Mouse (Mus musculus): Measurements from ENCODE around the gene 1700015G11Rik. TPM values are rescaled to one million over a fixed set of nuclear protein-coding genes. Genes with fewer than 3 reads are reported as not detected.

Gene 1700015G11Rik
- polyA plus RNA-seq, 1 experiment from 2014 or later, result not detected

DNA sequence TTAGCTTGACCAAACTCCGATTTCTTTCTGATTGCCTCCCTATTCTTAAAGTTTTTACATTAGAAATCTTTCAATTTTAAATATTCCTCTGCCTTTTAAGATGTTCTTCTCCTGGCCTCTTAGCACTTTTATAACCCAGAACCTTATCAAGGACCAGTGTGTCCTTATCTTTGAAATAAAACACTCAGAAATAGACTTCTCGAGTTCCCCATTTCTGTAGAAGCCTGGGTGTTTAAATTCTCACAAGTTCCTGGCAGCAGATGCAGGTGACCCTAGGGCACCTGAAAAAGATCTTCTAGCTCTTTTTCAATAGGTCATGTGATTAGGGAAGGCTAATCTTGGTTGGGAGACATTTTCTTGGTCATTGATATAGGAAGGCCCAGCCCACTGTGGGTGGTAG lies 8.4 kb downstream of the 1700015G11Rik start:
- ATAC-seq (ENCODE audit: insufficient read depth, low FRiP score), result no peak
- H3K36me3 ChIP-seq (ENCODE audit: control insufficient read depth, insufficient read depth, low read length), result no peaks in the 10 kb centered on the region
- H3K4me2 ChIP-seq (ENCODE audit: low read depth, low read length), result no peak overlapping the region
- no peaks in the 10 kb centered on the region for H3K9me3 ChIP-seq (replicated peaks; ENCODE audit: control insufficient read depth, low read length)
- H3K27ac ChIP-seq (ENCODE audit: low read length), result no peak overlapping the region
- H3K9ac ChIP-seq (ENCODE audit: low read length), result no peak overlapping the region
- no peaks in the 10 kb centered on the region for H3K27me3 ChIP-seq (ENCODE audit: control insufficient read depth, insufficient read depth, low read length)
- H3K4me3 ChIP-seq (replicated peaks; ENCODE audit: low read length), result no peak overlapping the region
- 69% methylated on average over 2 of the region's 2 CpGs for WGBS
- no peaks in the 10 kb centered on the region for H3K4me1 ChIP-seq (ENCODE audit: control insufficient read depth, insufficient read depth, low read length)

DNA sequence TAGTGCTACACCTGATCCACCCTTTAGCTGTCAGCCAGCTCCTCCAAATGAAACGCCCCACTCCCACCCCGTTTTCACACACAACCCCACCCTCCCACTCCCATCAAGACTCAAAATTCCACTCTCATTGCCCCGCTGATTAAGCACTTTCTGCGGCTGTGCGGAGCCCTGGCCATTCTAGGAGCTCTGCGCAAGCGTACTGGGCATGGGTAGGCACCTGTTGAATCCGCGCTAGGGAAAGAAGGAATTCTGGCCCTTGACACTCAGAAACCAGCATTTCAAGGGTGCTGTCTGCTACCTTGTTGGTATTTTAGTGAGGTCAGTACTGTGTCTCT lies 9.3 kb downstream of the 1700015G11Rik start:
- peak overlapping the region; percentile 69 for H3K27ac ChIP-seq (ENCODE audit: low read length)
- peak overlapping the region; percentile 73 for H3K4me3 ChIP-seq (replicated peaks; ENCODE audit: low read length)
- no peaks in the 10 kb centered on the region for H3K36me3 ChIP-seq (ENCODE audit: control insufficient read depth, insufficient read depth, low read length)
- peak overlapping the region; percentile 61 for H3K4me2 ChIP-seq (ENCODE audit: low read depth, low read length)
- no peaks in the 10 kb centered on the region for H3K27me3 ChIP-seq (ENCODE audit: control insufficient read depth, insufficient read depth, low read length)
- no peak for ATAC-seq (ENCODE audit: insufficient read depth, low FRiP score)
- peak overlapping the region; percentile 51 for H3K9ac ChIP-seq (ENCODE audit: low read length)
- no peaks in the 10 kb centered on the region for H3K4me1 ChIP-seq (ENCODE audit: control insufficient read depth, insufficient read depth, low read length)
- WGBS, result 0% methylated on average over 9 of the region's 9 CpGs
- H3K9me3 ChIP-seq (replicated peaks; ENCODE audit: control insufficient read depth, low read length), result no peaks in the 10 kb centered on the region

DNA sequence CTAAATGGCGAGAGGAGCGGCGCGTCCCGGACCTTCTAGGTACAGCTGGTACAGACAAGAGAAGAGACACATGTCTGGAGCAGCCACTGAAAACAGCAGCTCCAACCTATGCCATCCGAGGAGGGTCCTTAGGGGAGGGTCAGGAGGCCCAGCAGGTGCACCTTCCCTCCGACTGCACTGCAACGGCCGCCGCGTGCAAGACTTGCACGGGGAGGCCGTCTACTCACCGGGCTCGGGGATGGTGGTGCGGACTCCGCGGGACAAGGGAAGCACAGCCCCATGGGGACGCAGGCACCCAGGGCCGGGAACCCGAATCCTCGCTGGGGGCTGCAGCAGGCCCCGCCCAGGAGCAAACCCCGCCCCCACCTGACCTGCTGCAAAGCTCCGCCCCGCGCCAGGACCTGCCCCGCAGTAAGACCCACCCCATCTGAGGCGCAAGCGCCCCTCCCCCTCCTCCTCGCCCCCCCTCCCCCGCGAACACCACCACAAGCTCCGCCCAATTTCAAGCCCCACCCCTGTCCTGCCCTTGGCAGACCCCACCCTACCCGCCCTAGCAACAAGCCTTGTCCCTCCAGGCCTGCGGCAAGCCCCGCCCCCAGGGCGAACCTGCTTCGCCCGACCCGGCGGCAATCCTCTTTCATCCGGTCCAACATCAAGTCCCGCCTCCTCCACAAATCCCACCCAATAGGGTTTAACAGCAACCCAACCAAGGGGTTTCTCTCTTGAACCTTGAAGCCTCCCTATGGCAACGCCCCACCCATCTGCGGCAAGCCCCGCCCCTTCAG lies 9.8 kb downstream of the 1700015G11Rik start, which contains the start of gene Svip:
Svip (minus strand) TSS at position 508 of the 785 bp plus-strand sequence.
- Histone ChIP-seq H3K4me1 (ENCODE audit: control insufficient read depth, insufficient read depth, low read length) (no peaks in the 10 kb centered on the region), H3K9ac (ENCODE audit: low read length) (peak within 1 kb of the TSS; percentile 74), H3K4me2 (ENCODE audit: low read depth, low read length) (peak within 1 kb of the TSS; percentile 61), H3K9me3 (replicated peaks; ENCODE audit: control insufficient read depth, low read length) (no peaks in the 10 kb centered on the region), H3K27ac (ENCODE audit: low read length) (peak within 1 kb of the TSS; percentile 77), H3K36me3 (ENCODE audit: control insufficient read depth, insufficient read depth, low read length) (no peaks in the 10 kb centered on the region), H3K4me3 (replicated peaks; ENCODE audit: low read length) (peak within 1 kb of the TSS; percentile 73), H3K27me3 (ENCODE audit: control insufficient read depth, insufficient read depth, low read length) (no peaks in the 10 kb centered on the region)
- peak; percentile 97 for ATAC-seq (ENCODE audit: insufficient read depth, low FRiP score)
- 1% methylated on average over 39 of the region's 47 CpGs for WGBS

DNA sequence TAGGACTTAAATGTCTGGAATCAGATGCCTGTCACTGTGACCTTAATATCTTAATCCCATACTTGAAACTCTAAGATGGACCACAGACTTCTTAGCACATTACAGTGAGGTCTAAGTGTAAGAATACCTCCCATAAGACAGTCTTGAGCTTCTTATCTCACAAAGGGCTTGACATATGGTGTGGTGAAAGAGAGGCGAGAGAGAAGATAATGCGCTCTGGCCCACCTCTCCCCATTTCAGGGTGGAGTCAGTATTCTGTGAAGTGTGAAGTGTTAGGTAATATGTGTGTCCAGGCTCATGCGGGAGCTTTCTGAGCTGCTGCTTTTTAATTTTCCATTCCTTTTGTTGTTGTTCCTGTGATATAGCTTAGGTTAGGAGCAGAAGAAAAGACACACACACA lies 24.5 kb downstream of the 1700015G11Rik start:
- H3K4me2 ChIP-seq (ENCODE audit: low read depth, low read length), result no peak overlapping the region
- no peak for ATAC-seq (ENCODE audit: insufficient read depth, low FRiP score)
- no peaks in the 10 kb centered on the region for H3K27me3 ChIP-seq (ENCODE audit: control insufficient read depth, insufficient read depth, low read length)
- H3K4me1 ChIP-seq (ENCODE audit: control insufficient read depth, insufficient read depth, low read length), result no peaks in the 10 kb centered on the region
- WGBS, result 78% methylated on average over 3 of the region's 3 CpGs
- no peaks in the 10 kb centered on the region for H3K36me3 ChIP-seq (ENCODE audit: control insufficient read depth, insufficient read depth, low read length)
- H3K4me3 ChIP-seq (replicated peaks; ENCODE audit: low read length), result no peak overlapping the region
- H3K9me3 ChIP-seq (replicated peaks; ENCODE audit: control insufficient read depth, low read length), result no peaks in the 10 kb centered on the region
- no peak overlapping the region for H3K27ac ChIP-seq (ENCODE audit: low read length)
- no peak overlapping the region for H3K9ac ChIP-seq (ENCODE audit: low read length)

DNA sequence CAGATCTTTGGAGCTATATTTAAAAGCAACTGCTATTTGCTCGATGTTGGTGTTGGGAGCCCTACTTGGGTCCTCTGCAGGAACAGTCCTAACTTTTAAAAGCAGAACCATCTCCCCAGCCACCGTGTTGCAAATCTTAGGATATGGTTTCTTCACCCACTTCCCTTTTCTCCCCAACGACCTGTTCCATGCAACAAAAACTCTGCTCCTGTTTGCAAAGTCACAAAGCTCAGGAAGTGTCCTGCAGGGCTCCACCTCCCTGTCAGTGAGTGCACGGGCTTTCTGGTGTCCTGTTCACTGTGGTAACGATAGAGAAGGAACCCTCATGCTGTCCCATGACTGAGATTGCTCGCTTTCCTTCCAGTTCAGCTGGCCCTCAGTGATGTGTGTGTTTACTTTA lies 28.6 kb downstream of the 1700015G11Rik start:
- no peaks in the 10 kb centered on the region for H3K4me1 ChIP-seq (ENCODE audit: control insufficient read depth, insufficient read depth, low read length)
- no peaks in the 10 kb centered on the region for H3K27me3 ChIP-seq (ENCODE audit: control insufficient read depth, insufficient read depth, low read length)
- H3K9me3 ChIP-seq (replicated peaks; ENCODE audit: control insufficient read depth, low read length), result no peaks in the 10 kb centered on the region
- no peak overlapping the region for H3K27ac ChIP-seq (ENCODE audit: low read length)
- no peak for ATAC-seq (ENCODE audit: insufficient read depth, low FRiP score)
- no peaks in the 10 kb centered on the region for H3K36me3 ChIP-seq (ENCODE audit: control insufficient read depth, insufficient read depth, low read length)
- H3K4me2 ChIP-seq (ENCODE audit: low read depth, low read length), result no peak overlapping the region
- H3K4me3 ChIP-seq (replicated peaks; ENCODE audit: low read length), result no peak overlapping the region
- 57% methylated on average over 6 of the region's 6 CpGs for WGBS
- no peak overlapping the region for H3K9ac ChIP-seq (ENCODE audit: low read length)

DNA sequence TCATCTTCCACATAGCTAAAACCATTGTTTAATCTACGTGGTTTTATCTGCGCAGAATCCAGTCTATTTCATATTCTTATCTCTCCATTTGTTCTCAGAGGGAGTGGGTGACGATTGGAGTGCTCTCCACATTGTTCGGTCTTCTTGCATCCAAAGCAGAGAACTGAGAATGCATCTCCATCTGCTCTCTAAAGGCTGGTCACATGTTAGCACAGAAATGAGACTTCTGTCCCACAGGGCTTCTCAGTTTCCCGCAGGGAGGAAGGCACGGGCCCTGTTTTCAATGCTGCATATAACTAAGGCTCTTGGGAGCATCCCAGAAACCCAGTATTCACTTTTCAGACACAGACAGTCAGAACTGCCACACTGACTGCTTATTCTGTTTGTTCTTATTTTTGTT lies 29.8 kb downstream of the 1700015G11Rik start:
- no peak overlapping the region for H3K9ac ChIP-seq (ENCODE audit: low read length)
- H3K27me3 ChIP-seq (ENCODE audit: control insufficient read depth, insufficient read depth, low read length), result no peaks in the 10 kb centered on the region
- no peaks in the 10 kb centered on the region for H3K4me1 ChIP-seq (ENCODE audit: control insufficient read depth, insufficient read depth, low read length)
- H3K36me3 ChIP-seq (ENCODE audit: control insufficient read depth, insufficient read depth, low read length), result no peaks in the 10 kb centered on the region
- no peak overlapping the region for H3K4me2 ChIP-seq (ENCODE audit: low read depth, low read length)
- 84% methylated on average over 6 of the region's 6 CpGs for whole genome bisulfite sequencing
- no peaks in the 10 kb centered on the region for H3K9me3 ChIP-seq (replicated peaks; ENCODE audit: control insufficient read depth, low read length)
- ATAC-seq (ENCODE audit: insufficient read depth, low FRiP score), result no peak
- no peak overlapping the region for H3K4me3 ChIP-seq (replicated peaks; ENCODE audit: low read length)
- no peak overlapping the region for H3K27ac ChIP-seq (ENCODE audit: low read length)

DNA sequence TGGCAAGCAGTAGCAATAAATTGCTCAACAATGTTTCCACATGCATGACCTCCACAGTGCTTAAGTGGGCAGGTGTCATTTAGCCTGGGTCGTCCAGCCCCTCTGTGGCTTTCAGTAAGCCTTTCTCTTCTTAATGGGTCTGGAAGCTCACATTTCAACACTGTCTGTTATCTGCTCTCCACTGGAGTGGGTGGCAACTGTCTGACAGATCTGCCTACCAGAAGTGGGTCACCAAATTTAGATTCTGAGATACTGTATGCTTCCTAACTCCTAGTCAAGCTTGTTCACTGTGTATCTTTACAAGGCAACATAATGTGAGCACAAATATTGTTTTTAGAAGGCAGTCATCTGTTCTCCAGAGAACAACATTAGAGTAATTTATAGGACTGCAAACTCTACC lies 33.2 kb downstream of the 1700015G11Rik start:
- H3K4me3 ChIP-seq (replicated peaks; ENCODE audit: low read length), result no peak overlapping the region
- ATAC-seq (ENCODE audit: insufficient read depth, low FRiP score), result no peak

DNA sequence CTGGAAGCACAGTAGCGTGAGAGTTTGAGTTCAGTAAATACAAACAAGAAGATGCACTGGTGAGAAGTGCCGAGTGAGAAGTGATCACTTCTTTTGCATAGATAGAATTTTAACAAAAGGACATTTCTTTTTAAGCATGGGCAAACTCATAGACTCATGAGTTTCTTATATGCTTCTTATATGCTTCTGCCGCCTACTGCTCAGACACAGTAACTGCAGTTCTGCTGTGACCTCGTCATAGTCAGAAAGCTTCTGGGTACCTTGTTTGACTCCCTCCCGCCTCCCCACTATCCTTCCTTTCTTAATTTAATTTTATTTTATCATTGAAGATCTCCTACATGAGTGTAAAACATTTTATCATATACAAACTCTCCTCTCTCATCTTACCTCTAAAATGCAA lies 36.3 kb downstream of the 1700015G11Rik start:
- no peak for ATAC-seq (ENCODE audit: insufficient read depth, low FRiP score)
- H3K9ac ChIP-seq (ENCODE audit: low read length), result no peak overlapping the region
- no peak overlapping the region for H3K27ac ChIP-seq (ENCODE audit: low read length)
- H3K4me2 ChIP-seq (ENCODE audit: low read depth, low read length), result no peak overlapping the region
- H3K4me1 ChIP-seq (ENCODE audit: control insufficient read depth, insufficient read depth, low read length), result no peaks in the 10 kb centered on the region
- H3K36me3 ChIP-seq (ENCODE audit: control insufficient read depth, insufficient read depth, low read length), result no peaks in the 10 kb centered on the region
- WGBS, result 48% methylated on average over 5 of the region's 5 CpGs
- no peaks in the 10 kb centered on the region for H3K9me3 ChIP-seq (replicated peaks; ENCODE audit: control insufficient read depth, low read length)
- H3K27me3 ChIP-seq (ENCODE audit: control insufficient read depth, insufficient read depth, low read length), result no peaks in the 10 kb centered on the region
- H3K4me3 ChIP-seq (replicated peaks; ENCODE audit: low read length), result no peak overlapping the region

More for the DNA sequence above, 33.2 kb downstream of the 1700015G11Rik start:
- H3K9me3 ChIP-seq (replicated peaks; ENCODE audit: control insufficient read depth, low read length), result no peaks in the 10 kb centered on the region
- no peaks in the 10 kb centered on the region for H3K36me3 ChIP-seq (ENCODE audit: control insufficient read depth, insufficient read depth, low read length)
- whole genome bisulfite sequencing, result 16% methylated on average over 1 of the region's 1 CpGs
- no peak overlapping the region for H3K4me2 ChIP-seq (ENCODE audit: low read depth, low read length)
- H3K9ac ChIP-seq (ENCODE audit: low read length), result no peak overlapping the region
- no peaks in the 10 kb centered on the region for H3K27me3 ChIP-seq (ENCODE audit: control insufficient read depth, insufficient read depth, low read length)
- H3K27ac ChIP-seq (ENCODE audit: low read length), result no peak overlapping the region
- no peaks in the 10 kb centered on the region for H3K4me1 ChIP-seq (ENCODE audit: control insufficient read depth, insufficient read depth, low read length)

DNA sequence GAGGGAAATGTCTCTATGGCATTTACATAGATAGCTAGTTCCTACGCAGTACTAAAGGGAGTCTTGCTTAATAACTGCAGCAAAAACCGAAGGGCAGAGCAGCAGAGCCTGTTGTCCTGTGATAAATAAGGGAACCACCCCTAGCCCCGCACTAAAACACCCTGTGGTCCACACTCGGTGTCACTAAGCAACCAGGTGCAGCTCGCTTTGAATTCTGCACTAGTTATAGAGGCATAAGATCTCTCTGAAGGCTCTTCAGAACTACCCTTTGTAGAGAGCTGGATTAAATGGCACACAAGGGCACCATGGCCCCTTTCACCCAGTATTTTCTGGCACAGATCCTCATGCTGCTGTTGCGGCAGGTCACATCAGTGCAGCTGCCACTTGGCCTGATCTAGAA lies 40.3 kb downstream of the 1700015G11Rik start:
- no peak overlapping the region for H3K27ac ChIP-seq (ENCODE audit: low read length)
- H3K9ac ChIP-seq (ENCODE audit: low read length), result no peak overlapping the region
- no peak overlapping the region for H3K4me3 ChIP-seq (replicated peaks; ENCODE audit: low read length)
- ATAC-seq (ENCODE audit: insufficient read depth, low FRiP score), result no peak
- WGBS, result 74% methylated on average over 6 of the region's 6 CpGs
- no peaks in the 10 kb centered on the region for H3K27me3 ChIP-seq (ENCODE audit: control insufficient read depth, insufficient read depth, low read length)
- no peaks in the 10 kb centered on the region for H3K4me1 ChIP-seq (ENCODE audit: control insufficient read depth, insufficient read depth, low read length)
- no peaks in the 10 kb centered on the region for H3K9me3 ChIP-seq (replicated peaks; ENCODE audit: control insufficient read depth, low read length)
- H3K36me3 ChIP-seq (ENCODE audit: control insufficient read depth, insufficient read depth, low read length), result no peaks in the 10 kb centered on the region
- no peak overlapping the region for H3K4me2 ChIP-seq (ENCODE audit: low read depth, low read length)

Measured in stomach, embryonic 16.5 days (tissue).